Mouse (Mus musculus) thymus, postnatal 0 days (tissue): ENCODE measurements around the gene Mroh2a. TPM values are rescaled to one million over a fixed set of nuclear protein-coding genes. Genes with fewer than 3 reads are reported as not detected.
"Not testable (repeated sequence)": the region's sequence is repeated elsewhere in the genome, so short reads cannot be mapped to it uniquely, and the experiment has no call there.

Source experiments
- DNase-seq: peaks from one replicate; pipeline ENCODE4 v3.0.0-alpha.2; 2015; ENCODE audit warnings: low spot score
- polyA plus RNA-seq: library from polyadenylated mRNA; unstranded; fragments of >200 nt; fragmentation: Nextera tagmentation; extraction: Ambion mirVana; gene quantifications from 2 replicates; pipeline ENCODE4 v1.2.1, GENCODE M21; 2015

Gene Mroh2a
- polyA plus RNA-seq, 1 experiment from 2014 or later, result 1.4 TPM

DNA sequence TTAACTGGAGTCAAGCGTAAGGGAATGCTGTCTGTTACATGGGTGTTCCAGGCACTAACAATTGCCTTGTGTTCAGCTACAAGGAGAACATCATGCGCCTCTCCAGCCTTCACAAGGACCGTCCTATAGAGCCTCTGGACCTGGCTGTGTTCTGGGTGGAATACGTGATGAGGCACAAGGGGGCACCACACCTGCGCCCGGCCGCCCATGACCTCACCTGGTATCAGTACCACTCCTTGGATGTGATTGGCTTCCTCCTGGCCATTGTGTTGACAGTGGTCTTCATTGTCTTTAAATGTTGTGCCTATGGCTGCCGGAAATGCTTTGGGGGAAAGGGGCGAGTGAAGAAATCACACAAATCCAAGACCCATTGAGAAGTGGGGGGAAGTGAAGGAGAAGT is 8.7 kb upstream of the Mroh2a start:
- peak; percentile 11 for DNase-seq

- no peak for DNase-seq
Observed at GRCm38 (mm10) chr1:88218591-88218990, 8.2 kb upstream of the Mroh2a start.

GRCm38 (mm10) chr1:88219054-88219453 is 7.7 kb upstream of the Mroh2a start:
- no peak for DNase-seq

GRCm38 (mm10) chr1:88220336-88220735 is 6.5 kb upstream of the Mroh2a start:
- no peak for DNase-seq

- no peak for DNase-seq
Observed at GRCm38 (mm10) chr1:88222216-88222615, 4.6 kb upstream of the Mroh2a start.

DNA sequence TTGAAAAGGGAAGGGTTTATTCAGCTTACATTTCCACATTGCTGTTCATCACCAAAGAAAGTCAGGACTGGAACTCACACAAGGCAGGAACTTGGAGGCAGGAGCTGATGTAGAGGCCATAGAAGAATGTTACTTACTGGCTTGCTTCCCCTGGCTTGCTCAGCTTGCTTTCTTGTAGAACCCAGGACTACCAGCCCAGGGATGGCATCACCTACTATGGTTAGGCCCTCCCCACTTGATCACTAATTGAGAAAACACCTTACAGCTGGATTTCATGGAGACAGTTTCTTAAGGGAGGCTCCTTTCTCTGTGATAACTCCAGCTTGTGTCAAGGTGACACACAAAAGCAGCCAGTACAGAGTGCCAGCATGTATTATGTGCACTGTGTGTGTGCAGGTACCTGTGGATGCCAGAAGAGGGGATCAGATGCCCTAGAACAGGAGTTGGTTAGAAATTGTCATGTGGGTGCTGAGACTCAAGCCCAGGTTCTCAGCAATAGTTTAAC is 3.7 kb upstream of the Mroh2a start:
- not testable (repeated sequence) for DNase-seq

GRCm38 (mm10) chr1:88223591-88223990 is 3.2 kb upstream of the Mroh2a start:
- no peak for DNase-seq

GRCm38 (mm10) chr1:88224029-88224776 is 2.6 kb upstream of the Mroh2a start:
- no peak for DNase-seq

DNA sequence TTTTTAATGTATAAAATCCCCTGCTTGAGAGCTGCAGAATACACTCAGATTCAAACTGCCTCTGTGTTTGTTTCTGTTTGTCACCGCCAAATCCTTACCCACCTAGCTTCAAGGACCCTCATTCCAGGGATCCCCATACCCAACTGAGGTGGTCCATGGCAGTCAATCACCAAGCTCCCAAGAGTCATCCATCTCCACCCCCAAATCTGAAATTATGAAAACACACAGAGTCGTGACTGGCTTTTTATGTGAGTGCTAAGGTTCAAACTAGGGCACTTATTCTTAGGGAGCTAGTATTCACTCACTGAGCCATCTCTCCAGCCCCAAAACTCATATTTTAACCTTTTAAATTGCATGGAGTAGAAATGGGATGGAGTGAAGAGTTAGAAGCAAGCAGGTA is 1.5 kb upstream of the Mroh2a start:
- not testable (repeated sequence) for DNase-seq

DNA sequence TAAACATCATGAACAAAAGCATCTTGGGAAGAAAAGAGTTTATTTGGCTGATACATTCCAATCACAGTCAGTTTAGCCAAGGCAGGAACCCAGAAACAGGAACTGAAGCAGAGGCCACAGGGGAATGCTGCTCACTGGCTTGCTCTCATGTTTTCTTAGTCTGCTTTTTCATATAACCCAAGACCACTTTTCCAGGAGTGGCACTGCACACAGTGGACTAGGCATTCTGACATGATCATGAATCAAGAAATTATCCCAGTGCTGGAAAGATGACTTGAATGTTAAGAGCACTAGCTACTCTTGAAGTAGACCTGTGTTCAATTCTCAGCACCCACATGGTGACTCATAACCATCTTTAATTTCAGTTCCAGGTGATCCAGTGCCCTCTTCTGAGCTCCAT is 1.0 kb upstream of the Mroh2a start:
- DNase-seq, result no peak

DNA sequence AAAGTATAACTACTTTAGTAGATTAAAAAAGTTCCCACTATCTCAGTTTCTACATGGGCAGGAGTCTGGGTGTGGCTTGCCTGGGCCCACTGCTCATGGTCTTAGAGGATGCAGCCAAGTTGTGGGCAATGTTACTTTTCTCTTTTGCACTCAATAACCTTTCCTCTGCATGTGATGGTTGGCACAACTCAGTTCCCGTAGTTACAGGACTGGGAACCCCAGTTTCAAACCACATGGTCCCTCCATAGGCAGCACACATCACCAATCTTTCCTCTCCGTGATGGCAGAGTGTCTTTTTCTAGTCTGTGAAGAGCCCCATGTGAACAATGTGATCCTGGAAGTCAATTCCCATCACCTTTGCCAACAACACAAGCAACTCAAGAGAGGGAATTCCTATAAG is 696 bp downstream of the Mroh2a start:
- DNase-seq, result no peak

DNA sequence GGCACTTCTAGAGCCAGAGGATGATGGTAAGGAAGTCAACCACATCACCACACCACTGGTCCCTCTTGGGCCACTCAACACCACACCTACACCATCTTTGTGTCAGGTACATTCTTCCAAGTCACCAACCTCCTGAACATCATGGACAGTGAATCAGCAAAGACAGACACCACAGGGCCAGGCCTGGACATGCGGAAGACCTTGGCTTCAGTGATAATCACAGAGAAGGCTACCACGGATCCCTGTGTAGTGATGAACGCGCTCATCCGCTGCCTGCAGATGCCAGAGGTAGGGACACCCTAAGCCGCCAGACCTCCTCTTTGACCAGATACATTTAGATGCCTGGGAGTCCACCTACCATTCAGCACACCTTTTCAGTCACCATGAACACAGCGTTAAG is 1.3 kb downstream of the Mroh2a start:
- DNase-seq, result no peak

- no peak for DNase-seq
Observed at GRCm38 (mm10) chr1:88229566-88229965, 2.8 kb downstream of the Mroh2a start.

DNA sequence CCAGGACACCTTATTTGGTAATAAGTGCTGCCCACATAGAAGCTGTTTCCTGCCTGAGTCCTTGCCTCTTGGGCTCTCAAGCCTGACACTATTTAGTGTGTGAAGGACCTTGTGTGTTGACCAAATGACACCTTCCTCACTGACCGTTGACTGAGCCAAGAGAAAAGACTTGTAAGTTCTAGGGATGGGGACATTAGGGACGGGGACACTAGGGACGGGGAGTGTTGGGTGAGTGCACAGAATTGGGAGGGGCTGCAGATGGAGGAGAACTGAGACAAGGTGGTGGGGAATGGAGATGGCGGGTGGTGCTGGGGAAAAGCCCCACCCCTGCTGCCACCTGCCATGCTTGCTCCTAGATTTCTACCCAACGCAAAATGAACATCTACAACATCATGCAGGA is 3.2 kb downstream of the Mroh2a start:
- no peak for DNase-seq

- no peak for DNase-seq
Observed at GRCm38 (mm10) chr1:88230421-88230820, 3.6 kb downstream of the Mroh2a start.

DNA sequence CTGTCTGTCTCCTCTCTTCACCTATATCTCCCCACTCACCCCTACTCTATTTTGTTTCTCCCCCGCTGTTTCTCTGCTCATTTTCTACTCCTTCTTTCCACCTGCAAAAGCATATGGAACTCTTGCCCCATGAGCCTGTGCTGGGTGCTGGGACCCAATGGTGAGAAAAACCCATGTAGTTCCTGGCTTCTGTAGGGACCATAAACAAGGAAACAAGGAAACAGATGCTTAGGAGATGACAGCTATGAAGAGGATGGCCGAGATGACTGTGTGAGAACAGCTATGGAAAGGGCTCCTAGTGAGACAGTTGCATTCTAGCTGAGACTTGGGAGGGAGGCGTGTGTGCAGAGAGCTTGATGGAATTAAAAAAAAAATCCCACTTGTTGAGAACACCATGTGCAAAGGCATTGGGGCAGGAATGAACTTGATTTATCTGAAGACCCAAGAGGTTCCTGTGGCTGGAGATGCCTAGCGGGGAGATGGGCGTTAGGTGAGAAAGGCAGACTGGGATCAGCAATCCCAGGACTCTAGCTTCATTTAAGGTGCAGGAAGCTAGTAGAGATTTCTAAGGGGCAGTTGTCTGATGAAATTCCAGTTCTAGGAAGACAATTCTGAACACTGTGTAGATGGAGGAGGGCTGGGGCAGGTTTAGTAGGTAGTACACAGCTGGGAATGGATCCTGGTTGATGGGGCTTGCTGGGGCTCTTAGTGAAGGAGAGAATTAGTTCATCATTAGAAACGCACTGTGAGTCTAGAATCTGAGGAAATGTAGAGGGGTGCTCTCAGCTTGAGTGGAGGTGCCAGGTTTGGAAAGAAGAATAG is 4.4 kb downstream of the Mroh2a start:
- no peak for DNase-seq

- no peak for DNase-seq
Observed at GRCm38 (mm10) chr1:88231803-88232499, 5.2 kb downstream of the Mroh2a start.

GRCm38 (mm10) chr1:88232664-88233380 is 6.0 kb downstream of the Mroh2a start:
- no peak for DNase-seq

DNA sequence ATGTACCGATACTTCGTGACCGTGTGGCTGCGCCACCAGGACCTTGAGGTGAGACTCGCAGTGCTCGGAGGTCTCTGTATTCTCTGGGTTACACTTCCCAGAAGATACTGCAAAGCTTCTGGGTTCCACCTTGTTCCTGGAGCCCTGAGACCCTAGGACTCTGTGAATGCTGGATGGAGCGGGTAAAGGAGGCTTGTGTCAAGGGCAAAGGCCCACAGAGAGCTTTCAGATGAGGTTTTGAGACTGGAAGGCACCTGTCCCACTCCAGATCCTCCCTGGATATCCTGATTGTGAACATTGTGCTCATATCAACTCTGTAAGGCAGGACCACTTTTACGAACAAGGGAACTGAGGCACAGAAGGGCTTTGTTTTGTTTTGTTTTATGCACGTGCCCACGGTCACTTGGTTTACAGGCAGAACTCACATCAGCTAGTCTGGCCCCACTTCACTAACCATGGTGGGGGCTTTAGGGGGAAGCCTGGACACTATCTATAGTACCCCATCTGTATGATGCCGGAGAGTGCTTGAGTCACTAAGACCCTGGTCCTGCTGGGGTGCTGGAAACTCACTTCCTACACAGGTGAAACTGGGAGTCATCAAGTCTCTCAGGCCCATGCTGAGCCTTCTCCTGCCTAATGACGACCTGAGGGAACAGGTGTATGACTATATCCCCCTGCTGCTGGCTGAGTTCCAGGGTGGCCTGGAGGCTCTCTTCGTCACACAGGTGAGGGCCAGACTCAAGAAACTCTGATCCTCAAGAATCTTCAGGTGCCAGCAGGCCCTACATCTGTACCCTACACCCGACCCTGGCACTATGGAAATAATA is 6.8 kb downstream of the Mroh2a start:
- no peak for DNase-seq

DNA sequence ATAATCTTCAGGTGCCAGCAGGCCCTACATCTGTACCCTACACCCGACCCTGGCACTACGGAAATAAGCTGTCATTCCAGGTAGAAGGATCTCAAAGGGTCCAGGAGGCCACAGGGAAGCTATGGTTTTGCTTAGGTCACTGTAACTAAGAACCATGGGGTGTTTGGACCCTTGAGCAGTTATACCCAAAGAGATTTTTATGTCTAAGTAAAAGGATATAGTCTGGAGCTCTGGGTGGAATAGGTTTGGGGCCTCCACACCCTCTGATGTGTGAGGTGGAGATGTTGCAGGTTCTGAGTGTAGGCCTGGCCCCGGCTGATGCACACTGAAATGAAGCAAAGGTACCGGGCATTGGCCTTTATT is 7.4 kb downstream of the Mroh2a start:
- no peak for DNase-seq
